Mouse (Mus musculus) left cerebral cortex, adult 2 months (tissue): ENCODE measurements around the gene Phospho1. TPM values are rescaled to one million over a fixed set of nuclear protein-coding genes. Genes with fewer than 3 reads are reported as not detected.

Experiments used
- DNase-seq, 2 experiments: peaks; one replicate each; pipeline ENCODE4 v3.0.0; 2021 to 2022; ENCODE audit warnings: low spot score in 2 of 2, mixed read lengths in 1 of 2; ENCODE audit errors: extremely low spot score in 1 of 2
- H3K27ac ChIP-seq: fragments of 200-600 bp; 2 replicates; pipeline ENCODE4 v1.8.1; 2022
- H3K4me3 ChIP-seq: fragments of 200-600 bp; 2 replicates; pipeline ENCODE4 v1.8.1; 2022
- CTCF ChIP-seq: fragments of 200-600 bp; IDR thresholded peaks from 2 replicates; pipeline ENCODE4 v1.8.1; 2022; ENCODE audit warnings: antibody characterized with exemption, mild to moderate bottlenecking, moderate library complexity
- intact Hi-C: fragments of 180-260 bp; cut with DNase I; formaldehyde crosslinking; loops from one replicate; pipeline ENCODE4 v1.15.1; 2025
- long read RNA-seq, 2 experiments: library from polyadenylated mRNA; stranded (forward); transcript quantifications; one replicate each; pipeline ENCODE4 v2.0.0; 2021; ENCODE audit warnings: borderline mapping rate in 2 of 2
- total RNA-seq, 2 experiments: library from RNA; stranded (reverse); gene quantifications; 2 replicates each; pipeline ENCODE4 v1.2.3; 2021

Gene Phospho1
- 10 to 100 TPM; 75.1 to 80.4 TPM for total RNA-seq
- long read RNA-seq, experiment 1, transcript Phospho1-202 (3 exons, 590 nt), result major isoform, 7 of 7 reads
- long read RNA-seq, experiment 1, partial matches to known transcripts, result 0 of 7 reads
- long read RNA-seq, experiment 1, other reads (novel, unspliced or antisense), result 0 of 7 reads
- long read RNA-seq, experiment 2, transcript Phospho1-202 (3 exons, 590 nt), result major isoform, 13 of 14 reads
- long read RNA-seq, experiment 2, partial matches to known transcripts, result 0 of 14 reads
- long read RNA-seq, experiment 2, other reads (novel, unspliced or antisense), result 1 of 14 reads

DNA sequence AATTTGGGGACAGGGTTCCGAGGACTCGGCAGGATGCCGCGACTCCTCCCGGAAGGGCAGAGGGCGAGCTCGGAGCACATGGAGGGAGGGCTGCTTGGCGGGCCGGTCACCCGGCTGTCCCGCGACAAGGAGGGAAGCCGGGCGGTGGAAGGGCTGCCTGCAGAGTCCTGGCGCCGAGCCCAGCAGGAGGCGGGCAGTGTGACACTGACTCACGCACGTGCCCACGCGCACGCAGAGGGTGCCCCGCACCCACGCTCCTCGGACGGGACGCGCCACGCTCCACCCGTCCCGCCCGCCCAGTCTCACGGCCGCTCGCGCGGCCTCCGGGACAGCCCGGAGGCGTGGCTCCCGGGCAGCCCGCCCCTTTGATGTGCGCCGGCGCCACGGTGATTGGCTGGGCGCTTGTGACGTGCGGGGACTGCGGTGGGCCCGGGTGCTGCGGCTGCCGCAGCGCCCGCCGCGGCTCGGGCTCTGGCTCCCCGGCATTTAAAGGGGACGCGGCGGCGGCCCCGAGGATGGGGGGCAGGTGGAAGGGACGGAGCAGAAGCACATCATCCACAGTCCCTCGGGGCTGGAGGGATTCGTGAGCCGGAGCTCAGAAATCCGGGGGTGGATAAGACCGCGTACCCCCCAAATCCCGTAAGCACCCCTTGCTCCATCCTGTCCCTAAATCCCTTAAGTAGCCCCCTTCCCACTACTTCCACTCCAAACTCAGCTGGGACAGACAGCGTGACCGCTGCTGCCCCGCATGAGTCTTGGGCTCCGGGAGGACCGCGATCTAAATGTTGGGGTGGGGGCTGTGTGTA lies at the start of gene Phospho1:
TSS of gene Phospho1 (plus strand) at position 429 of the 806 bp plus-strand sequence.
- Histone ChIP-seq H3K27ac (peak within 1 kb of the TSS; percentile 78), H3K4me3 (peak within 1 kb of the TSS; percentile 82)
- DNase-seq, result peak; percentile 91
- intact Hi-C loops, result loop anchor here (2.0 to 5.0 kb wide), 2 partner anchors 35 to 137 kb away; no protein-coding TSS in a partner anchor
- TF ChIP-seq CTCF, result no peak

DNA sequence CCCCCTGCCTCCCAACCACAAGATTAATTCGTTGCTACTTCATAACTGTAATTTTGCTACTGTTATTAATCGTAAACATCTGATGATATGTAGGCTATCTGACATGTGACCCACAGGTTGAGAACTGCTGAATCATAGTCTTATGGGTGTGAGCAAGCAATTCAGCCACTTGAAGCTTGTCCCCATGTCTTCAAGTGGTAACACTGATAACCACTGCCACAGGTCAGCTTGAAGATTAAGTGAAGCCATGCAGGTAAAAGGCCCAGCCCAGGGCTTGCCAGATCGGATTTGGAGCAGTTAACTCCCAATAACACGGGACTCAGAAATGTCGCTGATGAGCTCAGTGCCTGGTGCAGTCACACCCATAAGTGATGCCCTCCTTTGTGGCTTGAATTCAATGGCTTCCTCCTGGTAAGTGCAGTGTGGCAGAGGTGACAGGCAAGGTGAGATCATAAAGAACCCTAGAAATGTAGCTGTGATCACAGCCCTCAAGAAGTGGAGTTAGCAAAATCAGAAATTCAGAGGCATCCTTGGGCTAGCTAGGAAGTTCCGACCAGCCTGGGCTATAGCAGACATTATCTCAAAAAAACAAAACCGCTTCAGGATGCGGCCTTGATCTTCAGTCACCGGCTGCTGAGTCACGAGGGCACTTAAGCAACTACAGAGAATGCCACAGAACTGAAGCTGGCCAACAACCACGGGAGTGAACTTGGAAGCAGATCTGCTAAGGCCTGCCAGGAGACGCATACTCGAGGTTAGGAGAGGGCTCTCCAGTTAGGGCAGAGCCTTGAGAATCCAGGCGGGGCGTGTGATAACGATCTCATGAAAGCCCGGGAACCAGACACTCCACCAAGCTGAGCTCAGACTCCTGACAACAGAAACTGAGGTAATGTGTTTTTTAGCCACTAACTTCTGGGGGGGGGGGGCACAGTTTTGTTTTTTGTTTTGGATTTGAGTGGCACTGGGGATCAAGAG lies 46.7 kb upstream of the Phospho1 start:
- DNase-seq, result no peak
- Histone ChIP-seq H3K27ac (no peak overlapping the region), H3K4me3 (no peak overlapping the region)
- intact Hi-C loops, result no loop called here
- no peak for TF ChIP-seq CTCF

DNA sequence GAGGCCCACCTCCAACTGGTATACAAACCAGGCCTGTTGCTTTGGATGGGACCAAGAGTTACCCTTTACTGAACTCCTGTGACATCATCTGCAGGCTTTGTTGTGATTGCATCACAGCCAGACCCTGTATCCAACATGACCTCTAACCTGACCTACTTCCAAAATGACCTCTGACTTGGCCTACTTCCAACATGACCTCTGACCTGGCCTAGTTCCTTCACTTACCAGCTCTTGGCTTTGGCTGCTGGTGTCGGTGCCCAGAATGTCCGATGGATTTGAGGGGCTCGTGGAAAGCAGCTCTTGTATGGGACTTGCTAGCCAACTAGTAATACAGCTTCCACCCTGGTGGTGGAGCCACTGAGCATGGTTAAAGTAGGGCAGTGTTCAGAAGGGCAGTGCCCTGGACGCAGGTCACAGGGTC lies 45.5 kb upstream of the Phospho1 start:
- TF ChIP-seq CTCF, result peak; percentile 33
- DNase-seq, result no peak
- intact Hi-C loops, result no loop called here
- Histone ChIP-seq H3K4me3 (no peak overlapping the region), H3K27ac (no peak overlapping the region)

DNA sequence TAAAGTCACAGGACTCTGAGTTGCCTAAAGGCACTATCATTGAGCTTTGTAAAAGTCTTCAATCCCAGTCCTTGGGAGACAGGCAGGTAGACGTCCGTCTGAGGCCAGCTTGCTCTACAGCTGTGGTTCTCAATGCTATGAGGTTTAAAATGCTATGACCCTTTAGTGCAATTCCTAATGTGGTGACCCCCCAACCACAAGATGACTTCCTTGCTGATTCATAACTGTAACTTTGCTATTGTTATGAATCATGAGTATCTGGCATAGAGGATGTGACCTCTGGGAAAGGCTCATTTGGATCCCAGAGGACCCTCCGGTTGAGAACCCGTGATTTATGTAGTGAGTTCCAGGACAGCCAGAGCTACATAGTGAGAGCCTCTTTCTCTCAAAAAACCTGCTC lies 44.9 kb upstream of the Phospho1 start:
- no peak for TF ChIP-seq CTCF
- intact Hi-C loops, result no loop called here

DNA sequence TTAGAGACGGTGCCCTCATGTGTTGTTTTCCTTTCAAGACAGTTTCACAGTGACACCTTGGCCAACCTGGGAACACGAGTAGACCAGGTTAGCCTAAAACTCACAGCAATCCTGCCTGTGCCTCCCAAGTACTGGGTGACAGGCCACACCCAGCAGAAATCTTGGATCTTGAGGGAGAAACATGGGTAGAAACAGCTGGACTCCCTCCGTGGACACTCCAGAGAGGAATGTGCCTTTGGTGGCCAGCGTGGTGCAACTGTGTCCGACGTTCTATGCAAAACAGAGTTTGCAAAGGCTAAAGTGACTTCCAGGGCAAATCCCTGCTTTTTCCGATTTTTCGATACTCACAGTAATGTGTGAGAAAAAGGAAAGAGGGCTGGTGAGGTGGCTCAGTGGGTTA lies 43.8 kb upstream of the Phospho1 start:
- Histone ChIP-seq H3K27ac (no peak overlapping the region), H3K4me3 (no peak overlapping the region)
- no peak for TF ChIP-seq CTCF
- intact Hi-C loops, result no loop called here
- no peak for DNase-seq

More for the DNA sequence above, 44.9 kb upstream of the Phospho1 start:
- Histone ChIP-seq H3K4me3 (no peak overlapping the region), H3K27ac (no peak overlapping the region)
- DNase-seq, result no peak

DNA sequence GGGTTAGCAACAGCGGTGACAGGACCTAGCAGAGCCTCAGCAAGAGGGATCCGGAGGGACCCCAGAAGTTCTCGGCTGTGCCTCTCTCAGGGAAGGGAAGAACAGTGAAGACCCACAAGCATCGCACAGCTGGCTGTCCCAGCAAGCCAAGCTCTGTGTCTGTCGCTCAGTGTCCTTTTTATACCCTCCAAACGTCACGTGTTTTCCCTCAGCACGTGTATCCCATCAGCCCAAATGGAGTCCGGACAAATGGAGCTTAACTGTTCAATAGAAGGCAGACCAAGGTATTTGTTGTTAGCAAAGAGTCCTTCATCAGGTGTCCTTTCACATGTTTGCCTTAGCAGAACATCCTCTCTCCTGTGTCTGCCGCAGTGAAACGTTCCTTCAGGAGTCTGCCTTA lies 42.7 kb upstream of the Phospho1 start:
- intact Hi-C loops, result no loop called here
- Histone ChIP-seq H3K27ac (no peak overlapping the region), H3K4me3 (no peak overlapping the region)
- no peak for TF ChIP-seq CTCF
- no peak for DNase-seq

DNA sequence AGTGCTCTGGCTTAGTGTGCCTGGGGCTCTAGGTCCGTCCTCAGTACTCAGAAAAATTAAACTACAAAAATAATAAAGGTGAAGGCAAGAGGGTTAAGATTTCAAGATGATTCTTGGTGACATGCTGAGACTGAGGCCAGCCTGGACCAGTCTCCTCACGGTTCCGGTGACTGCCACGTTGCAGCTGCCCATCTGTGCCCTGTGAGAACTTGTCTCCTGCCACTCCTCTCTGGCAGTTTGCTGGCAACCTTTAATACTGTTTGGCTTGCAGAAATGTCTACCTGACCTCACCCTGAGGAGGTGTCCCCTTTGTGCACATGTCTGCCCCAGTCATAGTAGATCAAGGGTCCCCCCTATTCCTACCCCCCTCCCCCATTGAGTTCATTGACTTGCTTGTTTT lies 40.8 kb upstream of the Phospho1 start:
- DNase-seq, result no peak
- intact Hi-C loops, result no loop called here
- Histone ChIP-seq H3K27ac (no peak overlapping the region), H3K4me3 (no peak overlapping the region)
- no peak for TF ChIP-seq CTCF

DNA sequence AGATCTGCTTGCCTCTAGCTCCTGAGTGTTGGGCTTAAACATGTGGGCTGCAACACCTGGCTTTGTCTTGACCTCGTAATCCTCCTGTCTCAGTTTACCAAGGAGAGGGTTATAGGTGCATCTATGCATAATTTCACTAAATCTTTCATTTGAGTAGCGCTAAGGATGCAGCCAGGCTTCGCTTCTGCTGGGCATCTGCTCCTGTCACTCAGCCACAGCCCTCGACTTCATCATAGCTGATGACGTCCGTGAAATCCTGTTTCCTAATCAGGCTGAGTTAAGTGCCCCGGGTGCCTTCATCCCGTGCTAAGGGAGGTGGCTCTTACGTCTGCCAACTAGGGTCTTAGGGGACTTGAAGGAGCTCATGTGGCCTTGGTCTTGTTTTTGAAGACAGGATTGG lies 40.3 kb upstream of the Phospho1 start:
- intact Hi-C loops, result no loop called here
- TF ChIP-seq CTCF, result no peak
- no peak for DNase-seq
- Histone ChIP-seq H3K4me3 (no peak overlapping the region), H3K27ac (no peak overlapping the region)

DNA sequence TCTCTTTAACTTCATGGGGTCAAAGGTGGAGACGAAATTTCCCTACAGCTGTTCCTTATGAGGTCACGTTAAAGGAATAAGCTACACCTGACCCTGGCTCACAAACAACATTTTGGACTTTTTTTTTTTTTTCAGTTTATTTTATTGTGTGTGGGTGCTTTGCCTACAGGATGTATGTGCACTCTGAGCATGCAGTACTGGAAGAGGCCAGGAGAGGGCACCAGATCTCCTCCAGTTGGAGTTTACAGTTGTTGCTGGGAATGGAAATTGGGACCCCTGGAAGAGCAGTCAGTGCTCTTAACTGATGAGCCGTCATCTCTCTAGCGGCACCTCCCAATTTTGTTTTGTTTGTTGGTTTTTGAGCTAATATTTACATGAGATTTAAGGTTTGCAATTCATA lies 38.6 kb upstream of the Phospho1 start:
- peak; percentile 33 for TF ChIP-seq CTCF
- intact Hi-C loops, result no loop called here
- H3K27ac ChIP-seq, result no peak overlapping the region
- H3K4me3 ChIP-seq, result no peak overlapping the region
- DNase-seq, result no peak

DNA sequence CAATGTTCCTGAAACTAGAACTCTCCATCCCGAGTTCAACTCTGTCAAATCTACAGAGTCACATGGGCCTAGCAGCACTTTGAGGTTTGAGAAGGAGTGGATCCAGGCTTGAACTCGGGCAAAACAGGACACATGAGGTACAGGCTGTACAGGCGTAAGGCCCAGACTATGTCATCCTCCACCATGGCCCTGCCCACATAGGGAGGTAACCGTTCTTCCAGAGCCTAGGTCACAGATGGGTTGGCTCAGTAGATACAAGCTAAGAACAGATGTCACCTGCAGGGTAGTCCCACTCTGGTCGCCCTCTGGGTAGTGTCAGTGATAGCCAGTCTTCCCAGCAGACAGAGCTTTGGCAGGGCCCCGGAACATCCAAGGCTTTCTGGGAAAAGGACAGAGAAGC lies 37.8 kb upstream of the Phospho1 start:
- H3K4me3 ChIP-seq, result no peak overlapping the region
- intact Hi-C loops, result no loop called here
- DNase-seq, result no peak
- no peak overlapping the region for H3K27ac ChIP-seq
- no peak for TF ChIP-seq CTCF

DNA sequence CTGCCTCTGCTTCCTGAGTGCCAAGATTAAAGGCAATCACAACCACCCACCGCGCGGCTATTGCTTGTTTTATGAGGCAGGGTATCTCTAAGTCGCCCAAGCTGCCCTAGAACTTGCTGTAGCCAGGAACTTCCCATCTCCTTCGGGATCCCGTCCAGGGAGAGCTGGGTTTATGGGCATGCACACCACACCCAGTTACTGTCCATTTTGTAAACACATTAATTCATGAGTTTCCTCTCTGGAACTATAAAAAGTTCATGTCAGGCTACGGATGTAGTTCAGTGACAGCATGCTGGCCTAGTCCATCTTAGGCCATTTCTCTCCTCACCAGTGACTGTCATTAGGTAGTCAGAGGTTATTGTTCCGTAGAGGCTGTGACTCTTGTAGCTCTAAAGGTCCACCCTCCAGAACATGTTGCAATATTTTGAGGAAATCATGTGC lies 34.8 kb upstream of the Phospho1 start:
- DNase-seq, result no peak
- TF ChIP-seq CTCF, result no peak
- intact Hi-C loops, result no loop called here
- H3K4me3 ChIP-seq, result no peak overlapping the region
- H3K27ac ChIP-seq, result no peak overlapping the region
